ENCODE assay signal across 9 mouse cellular contexts in the genomic region with DNA sequence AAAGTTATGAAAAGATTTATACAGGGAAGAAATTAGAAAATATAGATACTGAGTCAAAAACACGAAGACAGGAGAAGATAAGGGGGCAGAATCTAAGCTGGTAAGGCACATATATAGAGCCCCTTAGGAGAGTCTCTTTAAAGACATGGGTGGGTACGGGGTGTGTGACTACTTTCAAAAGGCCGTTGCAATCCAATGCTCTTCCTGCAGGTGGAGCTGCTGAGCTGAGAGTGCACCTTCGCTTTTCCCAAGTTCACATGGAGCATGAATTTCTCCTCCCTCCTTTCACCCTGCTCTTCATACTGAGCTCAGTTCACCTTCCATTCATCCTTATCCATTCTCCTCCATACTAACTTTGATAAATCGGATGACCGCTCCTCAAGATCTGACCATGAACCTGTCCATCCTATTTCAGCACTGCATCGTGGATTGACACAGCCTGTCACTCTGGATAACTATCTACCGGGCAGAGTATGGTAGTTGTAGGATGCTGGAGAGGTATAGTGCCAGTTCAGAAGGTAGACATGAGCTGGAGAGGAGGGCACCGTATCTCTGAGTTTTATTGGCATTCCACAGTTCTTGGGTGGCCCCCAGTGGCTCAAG.
DNase-seq lines count a peak whose midpoint lies in the region; ATAC-seq and TF ChIP-seq lines count a peak whose summit lies in the region.
"Had no signal": no experiment of that assay in that cellular context is flagged by ENCODE, and none has a peak within 500 bp of the region (broad histone marks: within the 10 kb centered on the region; RNA-seq: fewer than 3 reads in every experiment).

No protein-coding gene starts in this region.

- ATAC-seq in intestine, postnatal 0 days = no peak
- no peak for ATAC-seq in intestine, embryonic 16.5 days
- no peak for ATAC-seq in midbrain, embryonic 13.5 days

- H3K9ac ChIP-seq in intestine, postnatal 0 days (ENCODE audit: low read depth, low read length) = no peak overlapping the region
- H3K9ac ChIP-seq in intestine, embryonic 16.5 days (ENCODE audit: low read depth, low read length) = no peak overlapping the region
- H3K9ac ChIP-seq in MEL (ENCODE audit: control insufficient read depth, low read depth, low read length, poor library complexity, severe bottlenecking) = no peak overlapping the region
- no peak overlapping the region for H3K9ac ChIP-seq in midbrain, embryonic 13.5 days (replicated peaks)
- H3K9ac ChIP-seq: limb, embryonic 15.5 days had no signal

- TF ChIP-seq POLR2A in MEL (IDR thresholded peaks at IDR 0.05; ENCODE audit: control insufficient read depth in 1 of 2, insufficient read depth in 1 of 2, low read depth in 1 of 2, low read length in 2 of 2, poor library complexity in 1 of 2) = no peak

- WGBS in intestine, postnatal 0 days = 81% methylated on average over 9 of the region's 9 CpGs
- 76% methylated on average over 9 of the region's 9 CpGs for WGBS in intestine, embryonic 16.5 days
- 79% methylated on average over 9 of the region's 9 CpGs for WGBS in embryonic facial prominence, embryonic 10.5 days
- 86% methylated on average over 9 of the region's 9 CpGs for WGBS in midbrain, embryonic 13.5 days

- no peaks in the 10 kb centered on the region for H3K9me3 ChIP-seq in intestine, postnatal 0 days (ENCODE audit: control insufficient read depth)
- H3K9me3 ChIP-seq in intestine, embryonic 16.5 days (ENCODE audit: control insufficient read depth, low read length) = no peaks in the 10 kb centered on the region
- H3K9me3 ChIP-seq in MEL (replicated peaks; ENCODE audit: insufficient read depth, low read length) = no peaks in the 10 kb centered on the region
- H3K9me3 ChIP-seq in embryonic facial prominence, embryonic 10.5 days = no peaks in the 10 kb centered on the region
- H3K9me3 ChIP-seq in midbrain, embryonic 13.5 days = no peaks in the 10 kb centered on the region
- H3K9me3 ChIP-seq: limb, embryonic 15.5 days had no signal

- no peak overlapping the region for H3K27ac ChIP-seq in intestine, postnatal 0 days (ENCODE audit: low read depth, low read length)
- no peak overlapping the region for H3K27ac ChIP-seq in intestine, embryonic 16.5 days (ENCODE audit: low read length)
- no peak overlapping the region for H3K27ac ChIP-seq in MEL (ENCODE audit: control insufficient read depth, low read depth, low read length)
- no peak overlapping the region for H3K27ac ChIP-seq in embryonic facial prominence, embryonic 10.5 days (replicated peaks)
- no peak overlapping the region for H3K27ac ChIP-seq in midbrain, embryonic 13.5 days
- H3K27ac ChIP-seq: limb, embryonic 15.5 days had no signal

- no peaks in the 10 kb centered on the region for H3K79me2 ChIP-seq in MEL (ENCODE audit: control insufficient read depth, insufficient read depth, low read length, poor library complexity)

- TF ChIP-seq RAD21 in MEL (IDR thresholded peaks at IDR 0.05; ENCODE audit: low read depth, low read length) = peak; percentile 20

- H3K27me3 ChIP-seq in intestine, postnatal 0 days (replicated peaks; ENCODE audit: control insufficient read depth, insufficient read depth, low read length) = no peaks in the 10 kb centered on the region
- H3K27me3 ChIP-seq in intestine, embryonic 16.5 days (replicated peaks; ENCODE audit: control insufficient read depth, insufficient read depth, low read length) = no peaks in the 10 kb centered on the region
- no peaks in the 10 kb centered on the region for H3K27me3 ChIP-seq in MEL (ENCODE audit: control insufficient read depth in 1 of 2, insufficient read depth in 2 of 2, low read length in 2 of 2)
- no peaks in the 10 kb centered on the region for H3K27me3 ChIP-seq in embryonic facial prominence, embryonic 10.5 days (replicated peaks; ENCODE audit: low read depth, poor library complexity, severe bottlenecking)
- no peaks in the 10 kb centered on the region for H3K27me3 ChIP-seq in midbrain, embryonic 13.5 days
- H3K27me3 ChIP-seq: limb, embryonic 15.5 days had no signal

- no peak overlapping the region for H3K4me2 ChIP-seq in intestine, postnatal 0 days (replicated peaks; ENCODE audit: low read depth)
- H3K4me2 ChIP-seq in intestine, embryonic 16.5 days (ENCODE audit: low read depth, low read length) = no peak overlapping the region
- H3K4me2 ChIP-seq in midbrain, embryonic 13.5 days (replicated peaks) = no peak overlapping the region
- H3K4me2 ChIP-seq: limb, embryonic 15.5 days had no signal

- TF ChIP-seq CTCF in intestine, postnatal 0 days (IDR thresholded peaks at IDR 0.05; ENCODE audit: low read depth) = peak; percentile 65
- peak; percentile 25 to 46 (median 44) for TF ChIP-seq CTCF in MEL (IDR thresholded peaks at IDR 0.05 in 2 of 3, conservative IDR thresholded peaks at IDR 0.05 in 1 of 3; ENCODE audit: control insufficient read depth in 1 of 3, insufficient read depth in 1 of 3, low read depth in 2 of 3, low read length in 3 of 3, poor library complexity in 1 of 3, severe bottlenecking in 1 of 3)

- peak; percentile 36 to 51 for DNase-seq in B cell, adult 2 months
- DNase-seq in MEL (ENCODE audit: low read depth, low spot score) = peak; percentile 17
- DNase-seq in embryonic facial prominence, embryonic 10.5 days (ENCODE audit: low spot score) = peak; percentile 22
- peak; percentile 26 for DNase-seq in lung, postnatal 25 days (ENCODE audit: low spot score)
- DNase-seq in right cerebral cortex, adult 18-20 months = no peak

- no peak overlapping the region for H3K4me3 ChIP-seq in intestine, postnatal 0 days (ENCODE audit: low read depth, low read length)
- H3K4me3 ChIP-seq in intestine, embryonic 16.5 days (ENCODE audit: low read length) = no peak overlapping the region
- H3K4me3 ChIP-seq in MEL (ENCODE audit: control insufficient read depth in 1 of 2, insufficient read depth in 1 of 2, low read depth in 2 of 2, low read length in 2 of 2) = no peak overlapping the region
- no peak overlapping the region for H3K4me3 ChIP-seq in embryonic facial prominence, embryonic 10.5 days
- H3K4me3 ChIP-seq in midbrain, embryonic 13.5 days (replicated peaks) = no peak overlapping the region
- H3K4me3 ChIP-seq: limb, embryonic 15.5 days had no signal

- H3K36me3 ChIP-seq in intestine, postnatal 0 days (ENCODE audit: control insufficient read depth, insufficient read depth) = no peaks in the 10 kb centered on the region
- no peaks in the 10 kb centered on the region for H3K36me3 ChIP-seq in intestine, embryonic 16.5 days (ENCODE audit: control insufficient read depth, insufficient read depth, low read length)
- H3K36me3 ChIP-seq in MEL (ENCODE audit: control insufficient read depth in 1 of 2, insufficient read depth in 2 of 2, low read length in 2 of 2) = no peaks in the 10 kb centered on the region
- no peaks in the 10 kb centered on the region for H3K36me3 ChIP-seq in embryonic facial prominence, embryonic 10.5 days (replicated peaks)
- no peaks in the 10 kb centered on the region for H3K36me3 ChIP-seq in midbrain, embryonic 13.5 days
- H3K36me3 ChIP-seq: limb, embryonic 15.5 days had no signal

- no peak for TF ChIP-seq EP300 in MEL (IDR thresholded peaks at IDR 0.05; ENCODE audit: low read depth in 1 of 2, low read length in 2 of 2)

- H3K4me1 ChIP-seq in intestine, postnatal 0 days (replicated peaks; ENCODE audit: control insufficient read depth, insufficient read depth, low read length) = no peaks in the 10 kb centered on the region
- no peaks in the 10 kb centered on the region for H3K4me1 ChIP-seq in intestine, embryonic 16.5 days (ENCODE audit: control insufficient read depth, insufficient read depth, low read length)
- no peaks in the 10 kb centered on the region for H3K4me1 ChIP-seq in MEL (ENCODE audit: control insufficient read depth in 1 of 2, insufficient read depth in 2 of 2, low read length in 2 of 2)
- 0 out of 2 replicates have a peak, but pooled peaks cover 4% of the 10 kb centered on the region for H3K4me1 ChIP-seq in embryonic facial prominence, embryonic 10.5 days
- no peaks in the 10 kb centered on the region for H3K4me1 ChIP-seq in midbrain, embryonic 13.5 days (replicated peaks)
- H3K4me1 ChIP-seq: limb, embryonic 15.5 days had no signal

TF ChIP-seq in MEL, 35 proteins besides CTCF, POLR2A, EP300 and RAD21:
- TF ChIP-seq SMC3 (IDR thresholded peaks at IDR 0.05; ENCODE audit: low read depth, low read length) (peak; percentile 50), GABPA (IDR thresholded peaks at IDR 0.05; ENCODE audit: low read depth, low read length) (no peak), ZKSCAN1 (IDR thresholded peaks at IDR 0.05; ENCODE audit: low read depth, low read length) (no peak)
